Mouse (Mus musculus) CH12.LX (cell line): ENCODE data around the gene Hist1h2bj. TPM values are rescaled to one million over a fixed set of nuclear protein-coding genes. Genes with fewer than 3 reads are reported as not detected.

ENCODE experiments used
- DNase-seq: peaks from one replicate; pipeline ENCODE4 v3.0.0-alpha.2; 2013; ENCODE audit errors: extremely low read depth
- H3K27ac ChIP-seq: 2 replicates; pipeline ENCODE4 v1.5.1; 2012; ENCODE audit warnings: low read depth, mild to moderate bottlenecking, control low read depth, moderate library complexity; ENCODE audit not compliant: insufficient read depth
- H3K27me3 ChIP-seq: replicated peaks from 2 replicates; pipeline ENCODE3; 2012; ENCODE audit warnings: inconsistent platforms
- H3K36me3 ChIP-seq, 2 experiments: replicated peaks in 1 of 2; 2 replicates each; pipeline versions ENCODE3 to v1.6.1; 2012; ENCODE audit warnings: inconsistent platforms in 1 of 2, low read length in 1 of 2, mild to moderate bottlenecking in 1 of 2, mixed read lengths in 1 of 2, moderate library complexity in 1 of 2; ENCODE audit not compliant: control insufficient read depth in 1 of 2, insufficient read depth in 1 of 2
- H3K4me1 ChIP-seq, 2 experiments: 2 replicates each; pipeline ENCODE4 v1.6.1; 2012; ENCODE audit warnings: inconsistent platforms in 1 of 2, moderate library complexity in 1 of 2; ENCODE audit not compliant: insufficient read depth in 2 of 2, control insufficient read depth in 1 of 2
- H3K4me2 ChIP-seq: 2 replicates; pipeline ENCODE4 v1.6.1; 2012; ENCODE audit warnings: low read depth, mild to moderate bottlenecking, control low read depth; ENCODE audit not compliant: poor library complexity, insufficient read depth, severe bottlenecking
- H3K4me3 ChIP-seq, 3 experiments: fragments of 150-350 bp in 1 of 3; sonication (generic) in 1 of 3; replicated peaks in 1 of 3; 2 replicates each; pipeline versions ENCODE3 to v1.5.1; 2011 to 2012; ENCODE audit warnings: low read depth in 2 of 3, low read length in 2 of 3, mild to moderate bottlenecking in 2 of 3, moderate library complexity in 2 of 3, control low read depth in 1 of 3, improper control_type of control experiment in 1 of 3, inconsistent platforms in 1 of 3, mixed read lengths in 1 of 3; ENCODE audit not compliant: poor library complexity in 1 of 3
- H3K79me2 ChIP-seq: replicated peaks from 2 replicates; pipeline ENCODE4 v1.6.1; 2012; ENCODE audit warnings: mild to moderate bottlenecking, moderate library complexity; ENCODE audit not compliant: control insufficient read depth, poor library complexity, insufficient read depth, severe bottlenecking; ENCODE audit errors: extremely low read depth
- H3K9ac ChIP-seq: 2 replicates; pipeline ENCODE4 v1.6.1; 2012; ENCODE audit warnings: low read depth, mild to moderate bottlenecking, control low read depth, moderate library complexity; ENCODE audit not compliant: insufficient read depth
- H3K9me3 ChIP-seq: replicated peaks from 2 replicates; pipeline ENCODE3; 2012; ENCODE audit warnings: low read length, inconsistent platforms, mixed read lengths
- BHLHE40 ChIP-seq: IDR thresholded peaks from 2 replicates; pipeline ENCODE4 v1.6.1; 2011; ENCODE audit warnings: mild to moderate bottlenecking, low read depth, low read length, improper control_type of control experiment
- CHD1 ChIP-seq: IDR thresholded peaks from 2 replicates; pipeline ENCODE4 v1.6.1; 2012; ENCODE audit warnings: low read depth, low read length, improper control_type of control experiment, inconsistent platforms
- CHD2 ChIP-seq: IDR thresholded peaks from 2 replicates; pipeline ENCODE4 v1.6.1; 2011; ENCODE audit warnings: low read length, improper control_type of control experiment
- CTCF ChIP-seq, 2 experiments: IDR thresholded peaks in 1 of 2; conservative IDR thresholded peaks in 1 of 2; 2 replicates each; pipeline ENCODE4 v1.5.1; 2011 to 2012; ENCODE audit warnings: low read depth in 2 of 2, low read length in 2 of 2, improper control_type of control experiment in 1 of 2, inconsistent platforms in 1 of 2, mild to moderate bottlenecking in 1 of 2, moderate library complexity in 1 of 2
- E2F4 ChIP-seq: IDR thresholded peaks from 2 replicates; pipeline ENCODE4 v1.6.1; 2011; ENCODE audit warnings: low read depth, low read length, improper control_type of control experiment; ENCODE audit not compliant: insufficient replicate concordance
- ELF1 ChIP-seq: IDR thresholded peaks from 2 replicates; pipeline ENCODE4 v1.6.1; 2014; ENCODE audit warnings: low read depth, mild to moderate bottlenecking, inconsistent platforms, low read length, improper control_type of control experiment
- EP300 ChIP-seq: IDR thresholded peaks from 2 replicates; pipeline ENCODE4 v1.6.1; 2011; ENCODE audit warnings: low read length, improper control_type of control experiment
- ETS1 ChIP-seq: conservative IDR thresholded peaks from 2 replicates; pipeline ENCODE4 v1.6.1; 2012; ENCODE audit warnings: low read depth, mild to moderate bottlenecking, inconsistent platforms, low read length, improper control_type of control experiment, moderate library complexity
- HCFC1 ChIP-seq: IDR thresholded peaks from 2 replicates; pipeline ENCODE4 v1.6.1; 2012; ENCODE audit warnings: low read depth, mild to moderate bottlenecking, inconsistent platforms, low read length, improper control_type of control experiment
- IRF4 ChIP-seq: IDR thresholded peaks from 2 replicates; pipeline ENCODE4 v1.6.1; 2014; ENCODE audit warnings: low read depth, mild to moderate bottlenecking, inconsistent platforms, low read length, improper control_type of control experiment
- JUN ChIP-seq: IDR thresholded peaks from 2 replicates; pipeline ENCODE4 v1.6.1; 2011; ENCODE audit warnings: low read depth, mild to moderate bottlenecking, low read length, improper control_type of control experiment, moderate library complexity; ENCODE audit not compliant: insufficient read depth
- JUND ChIP-seq: conservative IDR thresholded peaks from 2 replicates; pipeline ENCODE4 v1.6.1; 2011; ENCODE audit warnings: low read depth, low read length, improper control_type of control experiment
- KAT2A ChIP-seq: IDR thresholded peaks from 2 replicates; pipeline ENCODE4 v1.6.1; 2012; ENCODE audit warnings: low read length, improper control_type of control experiment, inconsistent platforms; ENCODE audit not compliant: insufficient replicate concordance
- MAFK ChIP-seq: IDR thresholded peaks from 2 replicates; pipeline ENCODE4 v1.6.1; 2011; ENCODE audit warnings: low read length, improper control_type of control experiment; ENCODE audit not compliant: insufficient replicate concordance
- MAZ ChIP-seq: IDR thresholded peaks from 2 replicates; pipeline ENCODE4 v1.6.1; 2012; ENCODE audit warnings: low read depth, mild to moderate bottlenecking, inconsistent platforms, low read length, improper control_type of control experiment, moderate library complexity
- MXI1 ChIP-seq: IDR thresholded peaks from 2 replicates; pipeline ENCODE4 v1.6.1; 2011; ENCODE audit warnings: mild to moderate bottlenecking, low read depth, low read length, improper control_type of control experiment
- NELFE ChIP-seq: IDR thresholded peaks from 2 replicates; pipeline ENCODE4 v1.6.1; 2011; ENCODE audit warnings: low read depth, low read length, improper control_type of control experiment
- NRF1 ChIP-seq: IDR thresholded peaks from 2 replicates; pipeline ENCODE4 v1.6.1; 2014; ENCODE audit warnings: low read depth, mild to moderate bottlenecking, inconsistent platforms, low read length, improper control_type of control experiment, moderate library complexity
- SIN3A ChIP-seq: IDR thresholded peaks from 2 replicates; pipeline ENCODE4 v1.6.1; 2012; ENCODE audit warnings: low read length, improper control_type of control experiment, inconsistent platforms
- SMC3 ChIP-seq: IDR thresholded peaks from 2 replicates; pipeline ENCODE4 v1.6.1; 2011; ENCODE audit warnings: low read depth, low read length, improper control_type of control experiment
- TBP ChIP-seq: conservative IDR thresholded peaks from 2 replicates; pipeline ENCODE4 v1.6.1; 2011; ENCODE audit warnings: low read depth, low read length, improper control_type of control experiment
- TCF12 ChIP-seq: IDR thresholded peaks from 2 replicates; pipeline ENCODE4 v1.6.1; 2014; ENCODE audit warnings: low read depth, mild to moderate bottlenecking, inconsistent platforms, low read length, improper control_type of control experiment
- UBTF ChIP-seq: IDR thresholded peaks from 2 replicates; pipeline ENCODE4 v1.6.1; 2012; ENCODE audit warnings: low read depth, mild to moderate bottlenecking, inconsistent platforms, low read length, improper control_type of control experiment, moderate library complexity
- USF1 ChIP-seq: IDR thresholded peaks from 2 replicates; pipeline ENCODE4 v1.6.1; 2014; ENCODE audit warnings: low read depth, mild to moderate bottlenecking, inconsistent platforms, low read length, improper control_type of control experiment
- USF2 ChIP-seq: conservative IDR thresholded peaks from 2 replicates; pipeline ENCODE4 v1.6.1; 2011; ENCODE audit warnings: low read depth, low read length, improper control_type of control experiment
- ZC3H11A ChIP-seq: IDR thresholded peaks from 2 replicates; pipeline ENCODE4 v1.6.1; 2012; ENCODE audit warnings: low read depth, mild to moderate bottlenecking, inconsistent platforms, low read length, improper control_type of control experiment
- ZKSCAN1 ChIP-seq: IDR thresholded peaks from 2 replicates; pipeline ENCODE4 v1.6.1; 2012; ENCODE audit warnings: low read depth, inconsistent platforms, low read length, improper control_type of control experiment, borderline replicate concordance
- ZMIZ1 ChIP-seq: IDR thresholded peaks from 2 replicates; pipeline ENCODE4 v1.6.1; 2012; ENCODE audit warnings: low read depth, mild to moderate bottlenecking, inconsistent platforms, low read length, improper control_type of control experiment
- dilution Hi-C: fragments of 300-500 bp; cut with MboI; formaldehyde crosslinking; loops from 2 replicates; pipeline ENCODE4 v1.14.3; 2020; ENCODE audit warnings: low sequenced_read_pairs; ENCODE audit not compliant: extremely low pct_unique_long_range_greater_than_20kb, extremely low pct_ligation_motif_present
- in situ Hi-C: fragments of 300-500 bp; cut with MboI; formaldehyde crosslinking; loops from 3 replicates; pipeline ENCODE4 v1.14.3; 2019; ENCODE audit warnings: low sequenced_read_pairs, low pct_ligation_motif_present, low pct_unique_long_range_greater_than_20kb, mixed read lengths
- polyA plus RNA-seq: library from polyadenylated mRNA; unstranded; fragments of >175 nt; gene quantifications from 2 replicates; pipeline ENCODE4 v1.2.1, GENCODE M21; 2012; ENCODE audit warnings: low read depth; ENCODE audit not compliant: insufficient read length
- total RNA-seq, 2 experiments: library from RNA; depleted of rRNA; stranded (reverse); fragments of 300-350 nt in 1 of 2; fragments of >200 nt in 1 of 2; gene quantifications; 2 replicates each; pipeline ENCODE4 v1.2.3; 2012 to 2014

Gene Hist1h2bj
- total and polyA plus RNA-seq, 3 experiments: 2.5 to 1,790 (median 23.8) TPM

DNA sequence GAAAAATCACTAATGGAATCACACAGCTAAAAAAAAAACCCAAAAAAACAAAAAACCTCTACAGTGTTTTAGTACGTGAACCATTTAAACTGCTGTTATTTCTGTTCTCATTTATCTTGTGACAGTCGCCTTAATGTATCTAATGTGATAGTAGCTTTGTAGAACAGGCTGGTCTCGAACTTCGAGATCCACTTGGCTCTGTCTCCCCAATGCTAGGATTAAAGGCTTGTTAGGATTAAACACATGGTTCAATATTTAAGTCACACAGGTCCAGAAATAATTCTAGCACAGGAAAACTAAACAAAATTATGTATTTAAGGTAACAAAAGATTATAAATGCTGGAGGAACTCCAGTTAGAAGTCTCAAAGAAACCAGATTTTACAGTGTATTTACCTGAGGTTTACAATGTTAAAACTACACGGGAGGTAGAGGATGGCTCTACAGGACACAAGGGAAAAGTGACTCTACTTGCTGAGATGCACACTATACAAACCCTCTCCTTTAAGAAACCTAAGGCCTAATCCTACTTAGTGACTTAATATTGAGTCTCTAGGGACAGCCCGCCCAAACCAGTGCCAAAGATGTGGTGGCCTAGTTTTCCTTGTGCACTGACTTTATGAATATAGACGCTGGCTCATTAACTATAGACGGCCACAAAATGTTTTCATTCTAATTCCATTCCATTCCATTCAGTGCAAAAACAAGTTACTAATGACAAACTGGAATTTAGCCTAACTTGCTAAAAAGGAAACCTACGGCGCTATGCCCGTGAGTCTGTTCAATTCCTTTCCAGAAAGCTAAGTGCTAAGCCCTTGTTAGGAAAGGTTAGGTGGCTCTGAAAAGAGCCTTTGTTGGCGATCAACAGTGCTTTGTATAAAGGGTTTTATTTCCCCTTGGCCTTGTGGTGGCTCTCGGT is 1.1 kb upstream of the Hist1h2bj start (continued):
- TF ChIP-seq ZKSCAN1: no peak
- peak; percentile 24 for TF ChIP-seq SMC3
- no peak for TF ChIP-seq USF2
- TF ChIP-seq CTCF (conservative IDR thresholded peaks at IDR 0.05 in 1 of 2, IDR thresholded peaks at IDR 0.05 in 1 of 2; ENCODE audit: low read depth in 2 of 2, low read length in 2 of 2): no peak
- TF ChIP-seq ZC3H11A: no peak
- TF ChIP-seq TCF12: 0 out of 2 replicates have a peak, but pooled peaks have one; percentile 40
- TF ChIP-seq ETS1: no peak
- TF ChIP-seq ELF1: no peak
- peak; percentile 92; the same call in 1 of the 2 replicates for TF ChIP-seq CHD1
- TF ChIP-seq JUND: no peak
- TF ChIP-seq CHD2: peak; percentile 77; the same call in 1 of the 2 replicates
- no peak for TF ChIP-seq USF1
- TF ChIP-seq MAZ: no peak
- peak; percentile 49; the same call in 1 of the 2 replicates for TF ChIP-seq BHLHE40
- peak; percentile 82; the same call in 1 of the 2 replicates for TF ChIP-seq UBTF
- TF ChIP-seq JUN: no peak
- TF ChIP-seq MAFK: peak; percentile 68; the same call in 1 of the 2 replicates
- no peak for TF ChIP-seq TBP
- TF ChIP-seq, all 38 proteins: peak for 18

DNA sequence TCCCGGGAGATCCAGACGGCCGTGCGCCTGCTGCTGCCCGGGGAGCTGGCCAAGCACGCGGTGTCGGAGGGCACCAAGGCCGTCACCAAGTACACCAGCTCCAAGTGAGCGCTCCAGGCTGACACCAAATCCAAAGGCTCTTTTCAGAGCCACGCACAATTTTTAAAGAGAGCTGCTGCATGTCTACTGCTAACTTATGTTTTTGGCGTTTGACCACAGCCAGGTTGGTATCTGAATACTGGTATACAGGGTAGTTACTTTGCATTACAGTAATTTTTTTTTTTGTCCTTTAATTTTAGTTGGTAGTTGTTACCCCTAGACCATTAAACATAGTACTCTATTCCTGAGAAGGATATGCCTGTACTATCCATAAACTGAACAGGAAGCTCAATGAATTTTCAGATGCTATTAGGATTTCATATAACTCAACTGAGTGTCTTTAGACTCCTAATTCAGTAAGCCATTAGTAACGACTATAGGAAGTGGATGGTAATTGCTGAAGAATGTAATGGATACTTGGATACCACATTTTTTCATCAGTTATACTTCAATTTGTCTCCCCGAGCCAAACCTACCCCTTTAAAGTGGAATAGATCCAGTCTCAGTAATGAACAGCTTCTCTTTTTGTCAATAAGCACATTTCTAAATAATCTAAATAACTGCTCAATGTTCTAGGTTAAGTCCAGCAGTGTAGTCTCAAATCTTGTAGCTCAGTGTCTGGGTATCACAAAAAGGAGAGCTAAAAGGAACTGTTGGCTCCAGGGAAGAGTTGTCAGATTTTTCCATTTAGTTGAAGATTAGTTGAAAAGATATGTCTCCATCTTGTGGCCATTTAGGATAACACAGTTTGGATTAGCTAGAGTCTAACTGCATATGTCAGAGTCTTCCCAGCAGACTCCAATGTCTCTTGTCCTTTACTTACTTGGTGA is 753 bp downstream of the Hist1h2bj start:
- Histone ChIP-seq H3K4me3 (peak overlapping the region; percentile 14 to 35 (median 17)), H3K27ac (peak overlapping the region; percentile 75), H3K27me3 (no peaks in the 10 kb centered on the region), H3K9me3 (no peaks in the 10 kb centered on the region), H3K9ac (peak overlapping the region; percentile 63), H3K36me3 (no peaks in the 10 kb centered on the region), H3K79me2 (no peaks in the 10 kb centered on the region), H3K4me2 (peak overlapping the region; percentile 67; the same call in 1 of the 2 replicates), H3K4me1 (peaks cover 0 to 49% of the 10 kb centered on the region in 2 experiments; a peak in 2 of 4 replicates)
- in situ Hi-C loops: loop anchor here (10.0 to 25.0 kb wide), 2 partner anchors 1381 to 1719 kb away; partner anchors contain the start of genes Abt1, Hist1h1a, Hist1h2ab and Hist1h3a
- dilution Hi-C loops: no loop called here
- DNase-seq: peak; percentile 82
- TF ChIP-seq SIN3A (peak; percentile 62; the same call in 1 of the 2 replicates), NRF1 (no peak), HCFC1 (0 out of 2 replicates have a peak, but pooled peaks have one; percentile 6), UBTF (peak; percentile 93; the same call in 1 of the 2 replicates), IRF4 (no peak), JUND (peak; percentile 32; the same call in 1 of the 2 replicates), SMC3 (peak; percentile 41), KAT2A (no peak), NELFE (peak; percentile 89; the same call in 1 of the 2 replicates), ETS1 (no peak), MXI1 (0 out of 2 replicates have a peak, but pooled peaks have one; percentile 43), EP300 (no peak), CTCF (conservative IDR thresholded peaks at IDR 0.05 in 1 of 2, IDR thresholded peaks at IDR 0.05 in 1 of 2; ENCODE audit: low read depth in 2 of 2, low read length in 2 of 2) (peak; percentile 27 to 67; a peak in 3 of 4 replicates), BHLHE40 (no peak), E2F4 (no peak), USF2 (no peak; the same call in 1 of the 2 replicates), JUN (0 out of 2 replicates have a peak, but pooled peaks have one; percentile 1), ZC3H11A (no peak), ZMIZ1 (peak; percentile 98), TCF12 (no peak), MAZ (no peak), CHD2 (peak; percentile 38; the same call in 1 of the 2 replicates)
